Mouse (Mus musculus): ENCODE measurements at regions not wholly inside any gene's neighbourhood (a gene's known extent, or its start where the extent isn't known, plus 50 kb on each side); places are given as distances from the start of the nearest gene placed in this dataset.
"Not testable (repeated sequence)": the region's sequence is repeated elsewhere in the genome, so short reads cannot be mapped to it uniquely, and the experiment has no call there.

- ATAC-seq (ENCODE audit: insufficient number of reproducible peaks, low FRiP score, low TSS enrichment): no peak
These were observed 149.3 kb upstream of the Kctd3 start for GRCm38 (mm10) chr1:189156906-189157305.

DNA sequence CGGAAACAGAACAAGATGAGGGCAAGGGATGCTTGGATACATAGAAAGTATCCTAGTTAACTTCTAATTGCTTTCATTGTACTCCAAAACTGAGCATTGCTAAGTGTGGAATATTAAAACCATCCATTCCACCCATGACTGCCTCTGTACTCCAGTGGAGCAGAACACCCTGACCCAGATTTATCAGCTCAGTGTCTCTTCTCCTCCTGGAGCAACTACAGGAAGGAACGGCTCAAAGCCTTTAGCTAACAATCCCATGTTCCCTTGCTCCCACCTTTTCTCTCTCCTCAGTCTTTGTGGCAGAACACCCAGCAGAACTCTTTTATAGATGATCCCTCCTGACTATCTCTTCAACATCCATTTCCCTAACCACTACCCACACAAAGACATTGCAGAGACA lies 146.7 kb upstream of the Kctd3 start:
- no peak for ATAC-seq (ENCODE audit: insufficient number of reproducible peaks, low FRiP score, low TSS enrichment)

- ATAC-seq (ENCODE audit: insufficient number of reproducible peaks, low FRiP score, low TSS enrichment): no peak
These were observed 145.5 kb upstream of the Kctd3 start for GRCm38 (mm10) chr1:189153150-189153549.

- ATAC-seq (ENCODE audit: insufficient number of reproducible peaks, low FRiP score, low TSS enrichment): no peak
These were observed 135.4 kb upstream of the Kctd3 start for GRCm38 (mm10) chr1:189142982-189143451.

- no peak for ATAC-seq (ENCODE audit: insufficient number of reproducible peaks, low FRiP score, low TSS enrichment)
These were observed 134.9 kb upstream of the Kctd3 start for GRCm38 (mm10) chr1:189142551-189142950.

DNA sequence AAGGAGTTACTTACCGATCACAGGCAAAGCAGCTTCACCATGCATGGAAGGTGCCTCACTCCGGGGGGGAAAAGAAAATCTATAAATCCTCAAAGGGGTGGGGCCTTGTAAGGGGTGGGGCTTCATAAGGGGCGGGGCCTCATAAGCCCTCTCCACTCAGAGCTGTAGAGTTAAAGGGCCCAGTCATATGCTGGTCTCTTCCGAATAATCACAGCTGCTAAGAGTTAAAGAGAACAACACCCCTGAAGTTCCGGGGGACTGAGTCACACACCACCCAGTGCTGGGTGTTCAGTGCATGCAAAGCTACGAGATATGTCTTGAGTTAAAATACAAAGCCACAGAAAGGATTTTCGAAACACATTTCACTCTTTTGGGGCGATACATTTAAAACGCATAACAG lies 134.1 kb upstream of the Kctd3 start:
- ATAC-seq (ENCODE audit: insufficient number of reproducible peaks, low FRiP score, low TSS enrichment): no peak

- ATAC-seq (ENCODE audit: insufficient number of reproducible peaks, low FRiP score, low TSS enrichment): no peak
These were observed 129.2 kb upstream of the Kctd3 start for GRCm38 (mm10) chr1:189136731-189137385.

GRCm38 (mm10) chr1:189135826-189136225 lies 128.2 kb upstream of the Kctd3 start:
- ATAC-seq (ENCODE audit: insufficient number of reproducible peaks, low FRiP score, low TSS enrichment): no peak

GRCm38 (mm10) chr1:189128706-189129105 lies 121.1 kb upstream of the Kctd3 start:
- no peak for ATAC-seq (ENCODE audit: insufficient number of reproducible peaks, low FRiP score, low TSS enrichment)

DNA sequence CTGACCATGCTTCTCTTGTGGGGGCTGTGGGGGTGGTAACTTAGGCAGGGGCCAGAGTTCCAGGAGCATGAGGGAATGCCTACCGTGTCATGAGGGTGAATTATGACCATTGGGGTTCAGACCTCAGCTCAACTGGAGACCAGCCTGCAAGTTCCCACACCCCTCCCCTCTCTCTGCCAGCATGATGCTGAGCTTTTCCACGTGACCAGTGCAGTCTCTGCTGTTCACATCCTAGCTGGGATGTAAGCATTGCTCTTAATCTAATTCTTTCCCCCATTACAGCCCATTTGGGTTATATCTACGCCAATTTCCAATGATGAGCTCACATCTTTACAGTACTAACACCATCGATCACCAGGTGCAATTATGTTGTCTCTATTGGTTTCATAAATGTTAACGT lies 120.6 kb upstream of the Kctd3 start:
- ATAC-seq (ENCODE audit: insufficient number of reproducible peaks, low FRiP score, low TSS enrichment): not testable (repeated sequence)

DNA sequence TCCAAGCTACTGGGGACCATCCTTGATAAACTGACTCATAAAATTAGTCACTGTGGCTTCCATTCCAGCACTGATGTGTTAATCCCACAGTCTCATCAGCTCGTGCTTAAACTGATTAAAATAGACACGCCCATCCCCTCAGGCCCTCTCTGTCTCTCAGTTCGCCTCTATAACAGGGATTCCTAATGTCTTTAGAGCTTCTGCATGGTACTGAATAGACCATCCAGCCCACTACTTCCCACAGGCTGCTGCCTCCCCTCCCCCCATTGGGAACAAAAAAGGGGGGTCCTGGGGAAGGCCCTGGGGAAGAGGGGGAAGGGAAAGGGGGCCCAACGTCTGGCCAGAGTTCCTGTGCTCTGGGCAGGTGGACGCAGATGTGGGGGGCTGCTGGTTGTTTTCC lies 119.7 kb upstream of the Kctd3 start:
- no peak for ATAC-seq (ENCODE audit: insufficient number of reproducible peaks, low FRiP score, low TSS enrichment)

DNA sequence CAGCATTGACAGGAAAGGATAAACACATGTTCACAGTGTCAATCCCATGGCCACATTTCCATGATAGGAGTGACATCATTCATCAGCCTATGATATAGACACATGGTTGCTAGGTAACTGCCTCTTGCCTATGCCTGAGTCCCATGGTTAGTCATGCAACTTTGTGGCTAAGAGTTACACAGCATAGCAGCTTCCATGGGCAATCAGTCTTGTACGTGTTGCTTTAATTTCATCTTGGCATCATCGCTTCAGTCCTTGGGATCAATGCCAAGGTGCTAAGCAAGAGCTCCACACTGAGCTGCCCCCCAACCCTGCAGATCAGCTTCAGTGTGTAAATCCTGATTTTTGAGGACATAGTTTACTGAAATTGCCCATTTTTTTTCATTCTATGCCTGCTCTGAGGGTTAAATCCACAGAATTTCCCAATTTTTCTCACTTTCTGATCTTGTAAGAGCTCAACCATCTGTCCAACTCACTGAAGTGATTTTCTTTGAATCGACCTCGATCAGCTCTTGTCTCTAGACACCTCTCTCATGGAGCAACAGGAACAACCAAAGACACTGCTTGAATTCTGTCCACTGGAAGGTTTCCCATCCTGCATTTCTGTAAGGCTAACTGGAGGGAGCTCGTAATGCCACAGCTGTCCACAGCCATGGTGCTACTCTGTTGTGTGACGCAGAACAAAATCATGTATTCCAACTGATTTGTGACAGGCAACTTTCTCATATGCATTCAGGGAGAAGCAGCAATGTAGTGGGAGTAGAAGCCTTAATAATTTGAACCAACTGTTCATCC lies 112.5 kb upstream of the Kctd3 start:
- peak; percentile 37; the same call in 1 of the 2 replicates for ATAC-seq (ENCODE audit: insufficient number of reproducible peaks, low FRiP score, low TSS enrichment)

DNA sequence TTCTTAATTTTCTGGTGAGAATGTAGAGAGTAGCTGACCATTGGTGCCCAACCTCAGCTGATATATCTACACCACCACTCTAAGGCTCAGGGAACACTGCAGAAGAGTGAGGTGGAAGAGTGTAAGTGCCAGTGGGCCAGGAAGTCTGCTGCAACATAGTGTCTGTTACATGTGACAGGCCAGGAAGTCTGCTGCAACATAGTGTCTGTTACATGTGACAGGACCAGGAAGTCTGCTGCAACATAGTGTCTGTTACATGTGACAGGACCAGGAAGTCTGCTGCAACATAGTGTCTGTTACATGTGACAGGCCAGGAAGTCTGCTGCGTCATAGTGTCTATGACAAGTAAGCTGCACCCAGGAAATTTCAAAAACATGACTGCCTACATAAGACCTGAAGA lies 111.4 kb upstream of the Kctd3 start:
- ATAC-seq (ENCODE audit: insufficient number of reproducible peaks, low FRiP score, low TSS enrichment): not testable (repeated sequence)

DNA sequence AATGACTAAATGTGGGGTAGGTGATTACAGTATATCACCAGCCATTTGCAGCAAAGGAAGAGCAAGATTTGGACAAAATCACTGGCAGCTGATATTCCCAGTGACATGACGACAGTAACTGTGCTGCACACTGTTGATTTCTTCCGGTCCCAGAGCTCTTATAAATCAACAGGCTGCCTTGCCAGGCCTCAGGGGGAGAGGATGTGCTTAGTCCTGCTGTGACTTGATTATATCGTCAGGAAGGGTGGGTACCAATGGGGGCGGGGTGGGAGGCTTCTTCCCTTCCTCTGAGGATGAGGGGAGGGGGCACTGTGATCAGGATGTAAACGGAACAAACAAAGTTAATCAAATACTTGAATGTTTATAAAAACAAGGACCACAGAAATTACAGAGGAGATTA lies 110.9 kb upstream of the Kctd3 start:
- ATAC-seq (ENCODE audit: insufficient number of reproducible peaks, low FRiP score, low TSS enrichment): no peak

DNA sequence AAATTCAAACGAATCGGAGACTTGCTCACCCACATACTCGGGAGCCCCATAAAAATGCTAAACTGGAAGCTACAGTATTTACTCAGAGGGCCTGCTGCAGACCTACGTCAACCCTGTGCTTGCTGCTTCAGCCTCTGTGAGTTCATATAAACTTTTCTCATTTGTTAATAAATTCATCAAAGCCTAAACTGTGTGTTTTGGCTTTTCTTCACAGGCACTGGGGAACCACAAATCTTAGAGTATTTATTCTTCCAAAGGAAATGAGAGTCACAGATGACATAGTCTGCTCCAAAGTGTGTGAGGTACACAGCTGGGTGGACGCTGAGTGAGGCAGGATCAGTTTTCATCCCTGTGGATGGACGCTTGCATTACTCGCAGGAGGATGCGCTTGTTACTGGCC lies 108.3 kb upstream of the Kctd3 start:
- ATAC-seq (ENCODE audit: insufficient number of reproducible peaks, low FRiP score, low TSS enrichment): no peak

- no peak for ATAC-seq (ENCODE audit: insufficient number of reproducible peaks, low FRiP score, low TSS enrichment)
These were observed 107.6 kb upstream of the Kctd3 start for GRCm38 (mm10) chr1:189115279-189115678.

GRCm38 (mm10) chr1:189108260-189109035 lies 100.8 kb upstream of the Kctd3 start:
- ATAC-seq (ENCODE audit: insufficient number of reproducible peaks, low FRiP score, low TSS enrichment): no peak

GRCm38 (mm10) chr1:189107841-189108240 lies 100.2 kb upstream of the Kctd3 start:
- no peak for ATAC-seq (ENCODE audit: insufficient number of reproducible peaks, low FRiP score, low TSS enrichment)

DNA sequence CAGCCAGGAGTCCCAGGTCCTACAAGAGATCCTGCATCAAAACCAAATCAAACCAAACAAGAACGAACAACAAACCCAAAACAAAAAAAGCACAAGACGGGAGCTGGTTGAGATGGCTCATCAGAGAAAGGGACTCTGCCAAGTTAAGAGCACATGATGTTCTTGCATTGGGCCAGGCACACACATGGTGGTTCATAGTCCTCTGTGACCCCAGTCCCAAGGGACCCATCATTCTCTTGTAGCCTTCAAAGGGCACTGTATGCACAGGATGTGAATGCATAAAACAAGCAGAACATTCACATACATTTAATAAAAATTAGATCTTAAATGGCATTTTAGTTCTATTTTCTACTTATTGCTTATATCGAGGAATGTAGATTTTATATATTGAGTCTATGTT lies 99.5 kb upstream of the Kctd3 start:
- ATAC-seq (ENCODE audit: insufficient number of reproducible peaks, low FRiP score, low TSS enrichment): no peak

DNA sequence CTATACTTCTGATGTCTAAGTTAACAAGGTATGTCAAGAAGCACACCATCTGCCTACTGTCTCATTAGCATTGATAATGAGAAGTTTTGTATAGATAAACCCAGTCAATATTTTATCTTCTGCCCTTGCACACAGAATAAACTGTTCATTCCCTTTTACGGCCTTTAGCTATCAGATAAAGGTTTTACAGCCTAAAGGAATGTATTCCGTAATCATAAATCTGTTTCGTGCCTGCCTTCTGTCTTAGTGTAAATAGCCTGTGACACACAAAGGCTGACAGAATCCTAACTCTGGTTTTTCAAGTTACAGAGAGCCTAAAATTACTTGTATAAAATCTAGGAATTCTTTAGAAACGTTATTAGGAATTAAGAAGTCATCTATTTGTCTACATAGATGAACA lies 97.6 kb upstream of the Kctd3 start:
- ATAC-seq (ENCODE audit: insufficient number of reproducible peaks, low FRiP score, low TSS enrichment): no peak

DNA sequence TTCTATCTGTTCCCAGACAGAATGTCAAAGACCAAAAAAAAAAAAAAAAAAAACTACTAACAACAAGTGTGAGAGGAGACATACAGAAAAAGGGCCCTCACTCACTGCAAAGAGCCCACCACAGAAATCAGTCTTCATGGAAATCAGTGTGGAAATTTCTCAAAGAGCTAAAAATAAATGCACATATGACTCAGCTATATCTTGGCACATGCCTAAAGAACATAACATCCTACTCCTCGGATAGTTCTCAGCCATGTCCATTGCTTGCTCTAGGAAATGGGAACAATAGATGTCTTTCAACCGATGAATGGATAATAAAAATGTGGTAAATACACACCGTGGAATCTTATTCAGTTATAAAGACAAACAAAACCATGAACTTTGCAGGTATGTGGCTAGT lies 95.1 kb upstream of the Kctd3 start:
- no peak for ATAC-seq (ENCODE audit: insufficient number of reproducible peaks, low FRiP score, low TSS enrichment)
